Mouse (Mus musculus) heart, embryonic 12.5 days (tissue): ENCODE measurements around the gene Sf3b1. TPM values are rescaled to one million over a fixed set of nuclear protein-coding genes. Genes with fewer than 3 reads are reported as not detected.
"Not testable (repeated sequence)": the region's sequence is repeated elsewhere in the genome, so short reads cannot be mapped to it uniquely, and the experiment has no call there.

ENCODE experiments used
- ATAC-seq: fragments of 200-750 bp; cut with Nextera tagmentation; 2 replicates; pipeline ENCODE4 v1.8.0; 2017; ENCODE audit warnings: moderate TSS enrichment, moderate library complexity; ENCODE audit not compliant: insufficient number of reproducible peaks, low FRiP score
- H3K27ac ChIP-seq: fragments of 300-500 bp; sonication (generic); 2 replicates; pipeline ENCODE4 v1.5.1; 2016; ENCODE audit warnings: mild to moderate bottlenecking, moderate library complexity; ENCODE audit not compliant: poor library complexity, severe bottlenecking
- H3K27me3 ChIP-seq: fragments of 300-500 bp; sonication (generic); replicated peaks from 2 replicates; pipeline ENCODE4 v1.6.1; 2016; ENCODE audit warnings: mild to moderate bottlenecking, moderate library complexity
- H3K36me3 ChIP-seq: fragments of 300-500 bp; sonication (generic); 2 replicates; pipeline ENCODE4 v1.6.1; 2016; ENCODE audit warnings: mild to moderate bottlenecking, moderate library complexity
- H3K4me1 ChIP-seq: fragments of 300-500 bp; sonication (generic); replicated peaks from 2 replicates; pipeline ENCODE4 v1.6.1; 2016; ENCODE audit warnings: mild to moderate bottlenecking
- H3K4me2 ChIP-seq: fragments of 300-500 bp; sonication (generic); 2 replicates; pipeline ENCODE4 v1.6.1; 2016; ENCODE audit warnings: mild to moderate bottlenecking, moderate library complexity
- H3K4me3 ChIP-seq: fragments of 300-500 bp; sonication (generic); 2 replicates; pipeline ENCODE4 v1.5.1; 2016; ENCODE audit warnings: mild to moderate bottlenecking
- H3K9ac ChIP-seq: fragments of 300-500 bp; sonication (generic); 2 replicates; pipeline ENCODE4 v1.6.1; 2016; ENCODE audit warnings: mild to moderate bottlenecking, moderate library complexity
- H3K9me3 ChIP-seq: fragments of 300-500 bp; sonication (generic); replicated peaks from 2 replicates; pipeline ENCODE4 v1.6.1; 2016; ENCODE audit warnings: mild to moderate bottlenecking, moderate library complexity
- WGBS: fragments of 180-500 bp; shearing (Covaris S2); methylation state at CpG from one replicate; pipeline ENCODE4 v1.1.7; 2016; 5-methylcytosine and 5-hydroxymethylcytosine counted together
- polyA plus RNA-seq: library from polyadenylated mRNA; unstranded; fragments of >200 nt; fragmentation: Nextera tagmentation; extraction: Ambion mirVana; gene quantifications from 2 replicates; pipeline ENCODE4 v1.2.1, GENCODE M21; 2016

The Sf3b1 gene
- 208 and 217 TPM in 2 replicates for polyA plus RNA-seq

- peaks cover 11% of the 10 kb centered on the region for H3K4me1 ChIP-seq
- 2% methylated on average over 46 of the region's 46 CpGs for WGBS
- peak within 1 kb of the TSS; percentile 99 for H3K9ac ChIP-seq
- peak; percentile 98 for ATAC-seq
- H3K27ac ChIP-seq: peak within 1 kb of the TSS; percentile 94
- H3K27me3 ChIP-seq: no peaks in the 10 kb centered on the region
- no peaks in the 10 kb centered on the region for H3K9me3 ChIP-seq
- peak within 1 kb of the TSS; percentile 96 for H3K4me3 ChIP-seq
- peak within 1 kb of the TSS; percentile 86 for H3K4me2 ChIP-seq
- H3K36me3 ChIP-seq: 0 out of 2 replicates have a peak, but pooled peaks cover 4% of the 10 kb centered on the region
These were observed at the start of gene Sf3b1 for GRCm38 (mm10) chr1:55027253-55027801. Gene Sf3b1 (minus strand): TSS chr1:55027481.

- Histone ChIP-seq H3K4me1 (peaks cover 15% of the 10 kb centered on the region), H3K27me3 (no peaks in the 10 kb centered on the region), H3K36me3 (peaks cover 53% of the 10 kb centered on the region), H3K27ac (no peak overlapping the region), H3K9ac (no peak overlapping the region), H3K4me2 (no peak overlapping the region), H3K9me3 (no peaks in the 10 kb centered on the region), H3K4me3 (no peak overlapping the region)
- ATAC-seq: no peak
These were observed 49.1 kb upstream of the Sf3b1 start for GRCm38 (mm10) chr1:55076395-55076743.

- H3K9me3 ChIP-seq: no peaks in the 10 kb centered on the region
- WGBS: 35% methylated on average over 5 of the region's 5 CpGs
- no peak for ATAC-seq
- H3K4me1 ChIP-seq: peaks cover 15% of the 10 kb centered on the region
- H3K27ac ChIP-seq: no peak overlapping the region
- H3K9ac ChIP-seq: no peak overlapping the region
- H3K4me3 ChIP-seq: no peak overlapping the region
- no peak overlapping the region for H3K4me2 ChIP-seq
- peaks cover 53% of the 10 kb centered on the region for H3K36me3 ChIP-seq
- H3K27me3 ChIP-seq: no peaks in the 10 kb centered on the region
These were observed 48.5 kb upstream of the Sf3b1 start for GRCm38 (mm10) chr1:55075652-55076394.

- WGBS: 46% methylated on average over 2 of the region's 2 CpGs
- H3K27ac ChIP-seq: no peak overlapping the region
These were observed 47.5 kb upstream of the Sf3b1 start for GRCm38 (mm10) chr1:55074757-55075156.

GRCm38 (mm10) chr1:55072328-55072727 is 45.0 kb upstream of the Sf3b1 start:
- H3K36me3 ChIP-seq: peaks cover 50% of the 10 kb centered on the region
- H3K27me3 ChIP-seq, H3K9me3 ChIP-seq, H3K4me3 ChIP-seq, H3K27ac ChIP-seq, ATAC-seq, H3K9ac ChIP-seq, H3K4me2 ChIP-seq: not testable (repeated sequence)
- H3K4me1 ChIP-seq: peaks cover 15% of the 10 kb centered on the region

More at GRCm38 (mm10) chr1:55074757-55075156, 47.5 kb upstream of the Sf3b1 start:
- Histone ChIP-seq H3K36me3 (peaks cover 49% of the 10 kb centered on the region), H3K9ac (no peak overlapping the region), H3K4me2 (no peak overlapping the region), H3K9me3 (no peaks in the 10 kb centered on the region), H3K4me1 (peaks cover 15% of the 10 kb centered on the region), H3K4me3 (no peak overlapping the region), H3K27me3 (no peaks in the 10 kb centered on the region)
- no peak for ATAC-seq

GRCm38 (mm10) chr1:55061772-55062171 is 34.5 kb upstream of the Sf3b1 start:
- no peak overlapping the region for H3K9ac ChIP-seq
- H3K4me2 ChIP-seq: no peak overlapping the region
- peaks cover 39% of the 10 kb centered on the region for H3K36me3 ChIP-seq
- H3K27ac ChIP-seq: no peak overlapping the region
- WGBS: 84% methylated on average over 4 of the region's 4 CpGs
- H3K4me1 ChIP-seq: 0 out of 2 replicates have a peak, but pooled peaks cover 6% of the 10 kb centered on the region
- H3K4me3 ChIP-seq: no peak overlapping the region
- no peaks in the 10 kb centered on the region for H3K9me3 ChIP-seq
- H3K27me3 ChIP-seq: no peaks in the 10 kb centered on the region
- no peak for ATAC-seq

- no peaks in the 10 kb centered on the region for H3K9me3 ChIP-seq
- H3K4me1 ChIP-seq: 0 out of 2 replicates have a peak, but pooled peaks cover 6% of the 10 kb centered on the region
- H3K4me3 ChIP-seq: no peak overlapping the region
- peaks cover 39% of the 10 kb centered on the region for H3K36me3 ChIP-seq
- H3K27me3 ChIP-seq: no peaks in the 10 kb centered on the region
- H3K27ac ChIP-seq: no peak overlapping the region
- H3K9ac ChIP-seq: no peak overlapping the region
- H3K4me2 ChIP-seq: no peak overlapping the region
- ATAC-seq: no peak
- 82% methylated on average over 5 of the region's 5 CpGs for WGBS
These were observed 33.8 kb upstream of the Sf3b1 start for GRCm38 (mm10) chr1:55061099-55061498.

- peaks cover 15% of the 10 kb centered on the region for H3K4me1 ChIP-seq
- not testable (repeated sequence) for H3K4me2 ChIP-seq, H3K27ac ChIP-seq, H3K4me3 ChIP-seq, ATAC-seq, H3K9ac ChIP-seq, H3K9me3 ChIP-seq, H3K27me3 ChIP-seq
- peaks cover 25% of the 10 kb centered on the region for H3K36me3 ChIP-seq
- 63% methylated on average over 2 of the region's 3 CpGs for WGBS
These were observed 31.1 kb upstream of the Sf3b1 start for GRCm38 (mm10) chr1:55058383-55058782.

- WGBS: 83% methylated on average over 5 of the region's 5 CpGs
- H3K4me3 ChIP-seq: no peak overlapping the region
- H3K36me3 ChIP-seq: peaks cover 16% of the 10 kb centered on the region
- no peak for ATAC-seq
- H3K4me2 ChIP-seq: no peak overlapping the region
- H3K27ac ChIP-seq: no peak overlapping the region
- H3K27me3 ChIP-seq: no peaks in the 10 kb centered on the region
- H3K9ac ChIP-seq: no peak overlapping the region
- H3K9me3 ChIP-seq: no peaks in the 10 kb centered on the region
- H3K4me1 ChIP-seq: peaks cover 18% of the 10 kb centered on the region
These were observed 28.2 kb upstream of the Sf3b1 start for GRCm38 (mm10) chr1:55055322-55056115.

GRCm38 (mm10) chr1:55053596-55053995 is 26.3 kb upstream of the Sf3b1 start:
- Histone ChIP-seq H3K27me3 (no peaks in the 10 kb centered on the region), H3K4me1 (peaks cover 14% of the 10 kb centered on the region), H3K9ac (peak overlapping the region; percentile 85), H3K9me3 (no peaks in the 10 kb centered on the region), H3K36me3 (peaks cover 16% of the 10 kb centered on the region), H3K27ac (peak overlapping the region; percentile 97; the same call in 1 of the 2 replicates), H3K4me3 (peak overlapping the region; percentile 98), H3K4me2 (peak overlapping the region; percentile 87)
- ATAC-seq: no peak
- WGBS: 56% methylated on average over 4 of the region's 4 CpGs

GRCm38 (mm10) chr1:55053005-55053404 is 25.7 kb upstream of the Sf3b1 start:
- H3K27ac ChIP-seq: peak overlapping the region; percentile 97
- peak overlapping the region; percentile 87 for H3K4me2 ChIP-seq
- peak overlapping the region; percentile 98 for H3K4me3 ChIP-seq
- H3K27me3 ChIP-seq: no peaks in the 10 kb centered on the region
- H3K4me1 ChIP-seq: peaks cover 13% of the 10 kb centered on the region
- peaks cover 16% of the 10 kb centered on the region for H3K36me3 ChIP-seq
- no peaks in the 10 kb centered on the region for H3K9me3 ChIP-seq
- ATAC-seq: peak; percentile 87
- peak overlapping the region; percentile 85 for H3K9ac ChIP-seq
- under 1% methylated on average over 42 of the region's 42 CpGs for WGBS
